Mouse (Mus musculus) spleen, adult 2 months (tissue): ENCODE results near the gene Ankdd1b. TPM values are rescaled to one million over a fixed set of nuclear protein-coding genes. Genes with fewer than 3 reads are reported as not detected.

Experiments used
- DNase-seq, 2 experiments: peaks; one replicate each; pipeline versions ENCODE4 v3.0.0 to v3.0.0-alpha.2; 2012 to 2021; ENCODE audit warnings: low spot score in 2 of 2, low read depth in 1 of 2
- H3K27ac ChIP-seq: fragments of 200-500 bp; 2 replicates; pipeline ENCODE4 v1.5.1; 2012; ENCODE audit warnings: low read length, inconsistent platforms; ENCODE audit not compliant: insufficient read depth
- H3K27me3 ChIP-seq: fragments of 200-500 bp; 2 replicates; pipeline ENCODE4 v1.6.1; 2012; ENCODE audit warnings: mild to moderate bottlenecking, moderate library complexity, low read length, inconsistent platforms; ENCODE audit not compliant: control insufficient read depth, insufficient read depth
- H3K36me3 ChIP-seq: fragments of 200-500 bp; 2 replicates; pipeline ENCODE4 v1.6.1; 2012; ENCODE audit warnings: mild to moderate bottlenecking, low read length, inconsistent platforms; ENCODE audit not compliant: control insufficient read depth, insufficient read depth
- H3K4me1 ChIP-seq: fragments of 200-500 bp; 2 replicates; pipeline ENCODE4 v1.6.1; 2011; ENCODE audit warnings: inconsistent platforms; ENCODE audit not compliant: control insufficient read depth, insufficient read depth, insufficient read length
- H3K4me3 ChIP-seq: fragments of 200-500 bp; 2 replicates; pipeline ENCODE4 v1.5.1; 2011; ENCODE audit warnings: mild to moderate bottlenecking, inconsistent platforms; ENCODE audit not compliant: insufficient read depth, insufficient read length; ENCODE audit errors: extremely low read depth
- CTCF ChIP-seq: fragments of 200-500 bp; IDR thresholded peaks from 2 replicates; pipeline ENCODE4 v1.5.1; 2011; ENCODE audit warnings: mild to moderate bottlenecking, inconsistent platforms; ENCODE audit not compliant: insufficient read depth, insufficient read length, insufficient replicate concordance; ENCODE audit errors: extremely low read depth
- POLR2A ChIP-seq: fragments of 200-500 bp; IDR thresholded peaks from 2 replicates; pipeline ENCODE4 v1.6.1; 2011; ENCODE audit warnings: low read depth, low read length, inconsistent platforms
- WGBS: fragments of 180-500 bp; shearing (Covaris S2); methylation state at CpG from one replicate; pipeline ENCODE4 v1.1.7; 2018; 5-methylcytosine and 5-hydroxymethylcytosine counted together
- polyA plus RNA-seq: library from polyadenylated mRNA; depleted of rRNA; stranded (reverse); fragments of >200 nt; gene quantifications from 2 replicates; pipeline ENCODE4 v1.2.3, GENCODE M21; 2012; rRNA removed

The Ankdd1b gene
- polyA plus RNA-seq, 1 experiment = not detected

GRCm38 (mm10) chr13:96389301-96389700 is 81.7 kb downstream of the Ankdd1b start:
- TF ChIP-seq POLR2A (no peak), CTCF (no peak)
- Histone ChIP-seq H3K27me3 (no peaks in the 10 kb centered on the region), H3K4me3 (no peak overlapping the region), H3K27ac (no peak overlapping the region), H3K36me3 (peaks cover 22% of the 10 kb centered on the region), H3K4me1 (0 out of 2 replicates have a peak, but pooled peaks cover 3% of the 10 kb centered on the region)
- DNase-seq = no peak
- 53% methylated on average over 2 of the region's 2 CpGs for WGBS

GRCm38 (mm10) chr13:96388042-96388888 is 82.7 kb downstream of the Ankdd1b start, which contains the start of gene Poc5:
Gene Poc5 (plus strand): TSS chr13:96388294.
- H3K27me3 ChIP-seq = no peaks in the 10 kb centered on the region
- DNase-seq = peak; percentile 96 to 98
- H3K4me1 ChIP-seq = 0 out of 2 replicates have a peak, but pooled peaks cover 3% of the 10 kb centered on the region
- TF ChIP-seq CTCF = no peak
- peak; percentile 24; the same call in 1 of the 2 replicates for TF ChIP-seq POLR2A
- whole genome bisulfite sequencing = under 1% methylated on average over 44 of the region's 44 CpGs
- H3K27ac ChIP-seq = peak within 1 kb of the TSS; percentile 65; the same call in 1 of the 2 replicates
- H3K36me3 ChIP-seq = peaks cover 15% of the 10 kb centered on the region
- H3K4me3 ChIP-seq = peak within 1 kb of the TSS; percentile 87

GRCm38 (mm10) chr13:96377883-96378282 is 93.1 kb downstream of the Ankdd1b start:
- no peaks in the 10 kb centered on the region for H3K36me3 ChIP-seq
- TF ChIP-seq CTCF (no peak), POLR2A (no peak)
- H3K4me3 ChIP-seq = no peak overlapping the region
- no peaks in the 10 kb centered on the region for H3K27me3 ChIP-seq
- H3K27ac ChIP-seq = no peak overlapping the region
- no peak for DNase-seq
- WGBS = 23% methylated on average over 4 of the region's 4 CpGs
- H3K4me1 ChIP-seq = no peaks in the 10 kb centered on the region

- H3K27me3 ChIP-seq = no peaks in the 10 kb centered on the region
- no peak for DNase-seq
- H3K27ac ChIP-seq = no peak overlapping the region
- no peaks in the 10 kb centered on the region for H3K4me1 ChIP-seq
- no peak overlapping the region for H3K4me3 ChIP-seq
- no peaks in the 10 kb centered on the region for H3K36me3 ChIP-seq
- no peak for TF ChIP-seq CTCF
- no peak for TF ChIP-seq POLR2A
- 91% methylated on average over 18 of the region's 18 CpGs for WGBS
These were observed 94.1 kb downstream of the Ankdd1b start for GRCm38 (mm10) chr13:96376871-96377270.

GRCm38 (mm10) chr13:96375519-96375918 is 95.5 kb downstream of the Ankdd1b start:
- no peaks in the 10 kb centered on the region for H3K27me3 ChIP-seq
- H3K4me3 ChIP-seq = no peak overlapping the region
- 0% methylated on average over 2 of the region's 2 CpGs for WGBS
- H3K36me3 ChIP-seq = no peaks in the 10 kb centered on the region
- H3K27ac ChIP-seq = no peak overlapping the region
- no peak for DNase-seq
- no peak for TF ChIP-seq CTCF
- no peaks in the 10 kb centered on the region for H3K4me1 ChIP-seq

Other genes with a start within 250 kb of the Ankdd1b start
- gene Poc5, start 82.9 kb downstream of the Ankdd1b start, polyA plus RNA-seq = 3.5 and 3.6 TPM in 2 replicates
- gene Gm17622, start 19.5 kb upstream of the Ankdd1b start, polyA plus RNA-seq = not detected in 2 replicates
- gene Polk, start 71.4 kb upstream of the Ankdd1b start, polyA plus RNA-seq = 0.97 and 1.0 TPM in 2 replicates
- 9.5 and 12.4 TPM in 2 replicates for gene Col4a3bp, start 71.4 kb upstream of the Ankdd1b start, polyA plus RNA-seq
- gene Hmgcr, start 199.7 kb upstream of the Ankdd1b start, polyA plus RNA-seq = 8.6 and 8.9 TPM in 2 replicates